Mouse (Mus musculus): Measurements from ENCODE around the gene Gm44965. TPM values are rescaled to one million over a fixed set of nuclear protein-coding genes. Genes with fewer than 3 reads are reported as not detected.
A peak's percentile ranks its signal among the peaks of the same experiment; 100 is the strongest.

The Gm44965 gene
- polyA plus RNA-seq, 1 experiment from 2014 or later: not detected

DNA sequence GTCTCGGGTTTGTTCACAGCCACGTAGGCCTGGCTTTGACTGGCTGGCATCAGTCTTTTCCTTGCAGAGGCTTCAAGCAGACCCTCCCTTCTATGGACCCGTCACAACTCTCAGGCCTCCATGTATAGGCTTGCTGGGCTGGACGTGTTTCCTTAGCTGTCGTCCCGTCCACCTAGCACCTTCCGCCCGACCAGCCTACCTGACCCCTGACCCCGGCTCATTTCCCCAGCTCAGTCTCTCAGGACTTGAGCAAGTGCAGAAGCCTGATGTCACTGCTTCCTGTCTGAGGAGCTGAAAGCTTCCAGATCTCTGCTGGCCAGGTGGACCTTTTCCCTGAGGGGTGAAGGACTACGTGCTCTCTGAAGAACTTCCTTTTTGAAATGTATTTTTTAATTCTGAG is 20.5 kb upstream of the Gm44965 start:
- Histone ChIP-seq H3K9ac (ENCODE audit: low read length) (no peak overlapping the region), H3K4me3 (ENCODE audit: low read depth, low read length) (no peak overlapping the region), H3K9me3 (ENCODE audit: control insufficient read depth, low read length) (no peaks in the 10 kb centered on the region), H3K4me1 (ENCODE audit: control insufficient read depth, insufficient read depth, low read length) (no peaks in the 10 kb centered on the region), H3K4me2 (no peak overlapping the region), H3K27me3 (ENCODE audit: control insufficient read depth, insufficient read depth, low read length) (no peaks in the 10 kb centered on the region), H3K27ac (ENCODE audit: low read depth, low read length) (no peak overlapping the region), H3K36me3 (ENCODE audit: control insufficient read depth, insufficient read depth, low read length) (no peaks in the 10 kb centered on the region)
- DNase-seq (ENCODE audit: low spot score, missing footprints): peak; percentile 45
- ATAC-seq (ENCODE audit: low FRiP score): no peak
- 74% methylated on average over 10 of the region's 10 CpGs for WGBS

GRCm38 (mm10) chr6:48573981-48574380 is 19.8 kb upstream of the Gm44965 start:
- H3K9me3 ChIP-seq (ENCODE audit: control insufficient read depth, low read length): no peaks in the 10 kb centered on the region
- H3K9ac ChIP-seq (ENCODE audit: low read length): no peak overlapping the region
- H3K27ac ChIP-seq (ENCODE audit: low read depth, low read length): no peak overlapping the region
- no peaks in the 10 kb centered on the region for H3K4me1 ChIP-seq (ENCODE audit: control insufficient read depth, insufficient read depth, low read length)
- no peaks in the 10 kb centered on the region for H3K27me3 ChIP-seq (ENCODE audit: control insufficient read depth, insufficient read depth, low read length)
- peak; percentile 57 for DNase-seq (ENCODE audit: low spot score, missing footprints)
- WGBS: 85% methylated on average over 3 of the region's 3 CpGs
- no peak overlapping the region for H3K4me3 ChIP-seq (ENCODE audit: low read depth, low read length)
- H3K36me3 ChIP-seq (ENCODE audit: control insufficient read depth, insufficient read depth, low read length): no peaks in the 10 kb centered on the region
- no peak for ATAC-seq (ENCODE audit: low FRiP score)
- H3K4me2 ChIP-seq: no peak overlapping the region

GRCm38 (mm10) chr6:48578736-48579135 is 15.0 kb upstream of the Gm44965 start:
- WGBS: 70% methylated on average over 5 of the region's 5 CpGs

DNA sequence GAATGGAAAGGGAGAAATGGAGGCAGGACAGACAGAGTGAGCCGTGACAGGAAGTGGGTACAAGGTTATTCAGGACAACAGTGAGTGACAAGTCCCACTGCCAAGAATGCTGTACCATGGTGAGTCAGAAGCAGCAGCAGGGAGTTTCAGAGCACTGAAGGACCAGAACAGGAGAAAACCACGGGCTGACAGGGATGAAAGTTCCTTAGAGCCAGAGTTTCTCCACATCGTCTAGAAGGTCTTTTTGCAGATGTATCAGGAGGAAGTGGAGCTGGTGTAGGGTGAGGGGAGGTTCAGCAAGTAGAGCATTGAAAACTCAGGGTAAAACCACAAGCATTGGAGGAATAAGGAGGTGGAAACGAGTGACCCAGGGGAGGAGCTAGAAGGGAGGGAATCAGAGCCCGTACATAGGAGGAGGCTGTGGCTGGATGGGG is 14.5 kb upstream of the Gm44965 start:
- H3K4me3 ChIP-seq (ENCODE audit: low read depth, low read length): no peak overlapping the region

More at GRCm38 (mm10) chr6:48578736-48579135, 15.0 kb upstream of the Gm44965 start:
- no peaks in the 10 kb centered on the region for H3K36me3 ChIP-seq (ENCODE audit: control insufficient read depth, insufficient read depth, low read length)
- H3K27ac ChIP-seq (ENCODE audit: low read depth, low read length): no peak overlapping the region
- no peaks in the 10 kb centered on the region for H3K9me3 ChIP-seq (ENCODE audit: control insufficient read depth, low read length)
- no peaks in the 10 kb centered on the region for H3K4me1 ChIP-seq (ENCODE audit: control insufficient read depth, insufficient read depth, low read length)
- H3K4me2 ChIP-seq: no peak overlapping the region
- H3K4me3 ChIP-seq (ENCODE audit: low read depth, low read length): no peak overlapping the region
- H3K9ac ChIP-seq (ENCODE audit: low read length): no peak overlapping the region
- ATAC-seq (ENCODE audit: low FRiP score): no peak
- no peaks in the 10 kb centered on the region for H3K27me3 ChIP-seq (ENCODE audit: control insufficient read depth, insufficient read depth, low read length)
- DNase-seq (ENCODE audit: low spot score, missing footprints): no peak

DNA sequence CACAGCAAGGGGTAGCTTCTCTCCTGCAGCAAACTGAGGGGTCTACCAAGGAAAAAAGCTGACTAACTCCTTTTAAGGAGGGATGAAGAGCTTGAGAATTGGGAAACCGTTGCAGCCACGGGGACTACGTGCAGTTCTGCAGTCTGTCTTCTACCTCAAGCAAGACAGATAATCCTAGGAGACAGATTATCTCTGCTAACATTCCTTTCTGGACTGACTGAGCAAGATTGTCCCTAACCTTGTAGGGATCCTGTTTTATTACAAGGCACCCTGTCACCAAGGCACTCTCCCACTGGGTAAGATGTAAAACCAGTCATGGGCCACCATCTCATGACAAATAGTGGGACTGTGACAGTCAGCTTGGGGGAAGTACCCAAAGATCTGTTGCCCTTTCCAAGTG is 12.5 kb upstream of the Gm44965 start:
- WGBS: 23% methylated on average over 3 of the region's 3 CpGs
- H3K9me3 ChIP-seq (ENCODE audit: control insufficient read depth, low read length): no peaks in the 10 kb centered on the region
- no peak for ATAC-seq (ENCODE audit: low FRiP score)
- no peaks in the 10 kb centered on the region for H3K36me3 ChIP-seq (ENCODE audit: control insufficient read depth, insufficient read depth, low read length)
- H3K4me1 ChIP-seq (ENCODE audit: control insufficient read depth, insufficient read depth, low read length): no peaks in the 10 kb centered on the region
- H3K4me3 ChIP-seq (ENCODE audit: low read depth, low read length): no peak overlapping the region
- H3K27me3 ChIP-seq (ENCODE audit: control insufficient read depth, insufficient read depth, low read length): no peaks in the 10 kb centered on the region
- H3K4me2 ChIP-seq: no peak overlapping the region
- DNase-seq (ENCODE audit: low spot score, missing footprints): peak; percentile 31
- no peak overlapping the region for H3K9ac ChIP-seq (ENCODE audit: low read length)
- no peak overlapping the region for H3K27ac ChIP-seq (ENCODE audit: low read depth, low read length)

More for the DNA sequence above, 14.5 kb upstream of the Gm44965 start:
- no peaks in the 10 kb centered on the region for H3K9me3 ChIP-seq (ENCODE audit: control insufficient read depth, low read length)
- ATAC-seq (ENCODE audit: low FRiP score): no peak
- no peak overlapping the region for H3K9ac ChIP-seq (ENCODE audit: low read length)
- no peaks in the 10 kb centered on the region for H3K36me3 ChIP-seq (ENCODE audit: control insufficient read depth, insufficient read depth, low read length)
- H3K4me2 ChIP-seq: no peak overlapping the region
- 51% methylated on average over 5 of the region's 5 CpGs for WGBS
- no peaks in the 10 kb centered on the region for H3K4me1 ChIP-seq (ENCODE audit: control insufficient read depth, insufficient read depth, low read length)
- peak; percentile 49 for DNase-seq (ENCODE audit: low spot score, missing footprints)
- H3K27me3 ChIP-seq (ENCODE audit: control insufficient read depth, insufficient read depth, low read length): no peaks in the 10 kb centered on the region
- H3K27ac ChIP-seq (ENCODE audit: low read depth, low read length): no peak overlapping the region

GRCm38 (mm10) chr6:48582037-48582436 is 11.7 kb upstream of the Gm44965 start:
- no peak overlapping the region for H3K9ac ChIP-seq (ENCODE audit: low read length)
- no peaks in the 10 kb centered on the region for H3K4me1 ChIP-seq (ENCODE audit: control insufficient read depth, insufficient read depth, low read length)
- H3K27ac ChIP-seq (ENCODE audit: low read depth, low read length): no peak overlapping the region
- H3K9me3 ChIP-seq (ENCODE audit: control insufficient read depth, low read length): no peaks in the 10 kb centered on the region
- H3K36me3 ChIP-seq (ENCODE audit: control insufficient read depth, insufficient read depth, low read length): no peaks in the 10 kb centered on the region
- ATAC-seq (ENCODE audit: low FRiP score): peak; percentile 44; the same call in 1 of the 2 replicates
- H3K4me2 ChIP-seq: no peak overlapping the region
- no peaks in the 10 kb centered on the region for H3K27me3 ChIP-seq (ENCODE audit: control insufficient read depth, insufficient read depth, low read length)
- 69% methylated on average over 3 of the region's 3 CpGs for WGBS
- no peak overlapping the region for H3K4me3 ChIP-seq (ENCODE audit: low read depth, low read length)
- DNase-seq (ENCODE audit: low spot score, missing footprints): peak; percentile 95

DNA sequence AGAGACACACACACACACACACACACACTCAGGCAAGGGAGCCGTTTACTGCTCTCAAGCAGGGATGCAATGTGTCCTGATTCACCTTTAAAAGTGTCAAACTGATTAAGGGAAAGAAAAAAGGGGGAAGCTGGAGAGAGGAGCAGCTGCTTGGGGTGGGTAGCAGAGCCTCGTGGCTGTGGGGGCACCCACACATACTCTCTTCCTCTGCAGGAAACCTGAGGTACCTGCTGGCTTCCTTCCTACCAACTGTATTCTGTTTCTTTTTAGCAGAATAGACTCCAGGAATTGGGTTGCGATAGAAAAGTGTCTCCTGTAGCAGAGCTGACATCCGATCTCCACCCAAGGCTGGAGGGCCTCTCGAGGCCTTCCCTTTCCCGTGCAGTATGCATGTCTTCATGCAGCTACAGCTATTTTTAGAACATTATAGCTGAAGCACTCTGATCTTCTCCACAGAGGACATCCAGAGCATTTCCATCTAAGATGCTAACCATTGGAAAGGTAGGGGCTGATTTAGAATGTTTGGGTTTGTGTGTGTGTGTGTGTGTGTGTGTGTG is 4.5 kb upstream of the Gm44965 start, which contains the start of gene Gm45021:
TSS of gene Gm45021 (plus strand) at position 417 of the 557 bp plus-strand sequence.
- H3K27ac ChIP-seq (ENCODE audit: low read depth, low read length): no peak within 1 kb of the TSS
- H3K4me3 ChIP-seq (ENCODE audit: low read depth, low read length): no peak within 1 kb of the TSS
- no peaks in the 10 kb centered on the region for H3K36me3 ChIP-seq (ENCODE audit: control insufficient read depth, insufficient read depth, low read length)
- no peaks in the 10 kb centered on the region for H3K9me3 ChIP-seq (ENCODE audit: control insufficient read depth, low read length)
- no peak for DNase-seq (ENCODE audit: low spot score, missing footprints)
- no peaks in the 10 kb centered on the region for H3K27me3 ChIP-seq (ENCODE audit: control insufficient read depth, insufficient read depth, low read length)
- ATAC-seq (ENCODE audit: low FRiP score): no peak
- no peak within 1 kb of the TSS for H3K9ac ChIP-seq (ENCODE audit: low read length)
- 80% methylated on average over 6 of the region's 6 CpGs for WGBS
- H3K4me2 ChIP-seq: no peak within 1 kb of the TSS
- H3K4me1 ChIP-seq (ENCODE audit: control insufficient read depth, insufficient read depth, low read length): peaks cover 4% of the 10 kb centered on the region

- peak; percentile 6 for DNase-seq (ENCODE audit: low spot score, missing footprints)
- no peak for ATAC-seq (ENCODE audit: low FRiP score)
- Histone ChIP-seq H3K9me3 (ENCODE audit: control insufficient read depth, low read length) (no peaks in the 10 kb centered on the region), H3K4me3 (ENCODE audit: low read depth, low read length) (no peak overlapping the region), H3K4me1 (ENCODE audit: control insufficient read depth, insufficient read depth, low read length) (peaks cover 14% of the 10 kb centered on the region), H3K4me2 (no peak overlapping the region), H3K9ac (ENCODE audit: low read length) (no peak overlapping the region), H3K36me3 (ENCODE audit: control insufficient read depth, insufficient read depth, low read length) (peaks cover 7% of the 10 kb centered on the region; the same call in 1 of the 2 replicates), H3K27ac (ENCODE audit: low read depth, low read length) (no peak overlapping the region), H3K27me3 (ENCODE audit: control insufficient read depth, insufficient read depth, low read length) (no peaks in the 10 kb centered on the region)
- WGBS: 89% methylated on average over 3 of the region's 3 CpGs
Observed at GRCm38 (mm10) chr6:48591221-48591845, 2.4 kb upstream of the Gm44965 start.

DNA sequence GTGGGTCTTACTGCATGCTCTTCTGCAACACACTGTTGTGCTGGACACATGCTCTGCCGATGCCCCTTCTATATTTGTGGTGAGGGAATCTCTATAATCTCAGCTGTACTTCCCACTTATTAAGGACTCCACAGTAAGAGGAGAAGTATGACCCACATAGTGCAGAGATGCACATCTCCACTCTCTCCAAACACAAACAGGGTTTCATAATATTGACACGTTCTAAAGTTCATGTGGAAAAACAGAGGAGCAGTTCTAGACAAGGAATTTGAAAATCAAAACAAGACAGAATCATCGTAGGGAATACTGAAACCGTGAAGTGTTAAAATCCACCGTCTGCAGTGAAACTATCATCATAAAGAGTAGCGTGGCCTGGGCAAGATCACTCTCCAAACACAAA is 1.9 kb upstream of the Gm44965 start:
- peak; percentile 4 for DNase-seq (ENCODE audit: low spot score, missing footprints)
- Histone ChIP-seq H3K27ac (ENCODE audit: low read depth, low read length) (no peak overlapping the region), H3K9ac (ENCODE audit: low read length) (no peak overlapping the region), H3K27me3 (ENCODE audit: control insufficient read depth, insufficient read depth, low read length) (no peaks in the 10 kb centered on the region), H3K4me3 (ENCODE audit: low read depth, low read length) (no peak overlapping the region), H3K4me2 (no peak overlapping the region), H3K9me3 (ENCODE audit: control insufficient read depth, low read length) (no peaks in the 10 kb centered on the region), H3K4me1 (ENCODE audit: control insufficient read depth, insufficient read depth, low read length) (peaks cover 14% of the 10 kb centered on the region), H3K36me3 (ENCODE audit: control insufficient read depth, insufficient read depth, low read length) (peaks cover 12% of the 10 kb centered on the region)
- WGBS: 91% methylated on average over 6 of the region's 6 CpGs
- no peak for ATAC-seq (ENCODE audit: low FRiP score)

Data from midbrain, embryonic 11.5 days (tissue).